Mouse (Mus musculus): ENCODE measurements around the gene Atp8b5.

DNA sequence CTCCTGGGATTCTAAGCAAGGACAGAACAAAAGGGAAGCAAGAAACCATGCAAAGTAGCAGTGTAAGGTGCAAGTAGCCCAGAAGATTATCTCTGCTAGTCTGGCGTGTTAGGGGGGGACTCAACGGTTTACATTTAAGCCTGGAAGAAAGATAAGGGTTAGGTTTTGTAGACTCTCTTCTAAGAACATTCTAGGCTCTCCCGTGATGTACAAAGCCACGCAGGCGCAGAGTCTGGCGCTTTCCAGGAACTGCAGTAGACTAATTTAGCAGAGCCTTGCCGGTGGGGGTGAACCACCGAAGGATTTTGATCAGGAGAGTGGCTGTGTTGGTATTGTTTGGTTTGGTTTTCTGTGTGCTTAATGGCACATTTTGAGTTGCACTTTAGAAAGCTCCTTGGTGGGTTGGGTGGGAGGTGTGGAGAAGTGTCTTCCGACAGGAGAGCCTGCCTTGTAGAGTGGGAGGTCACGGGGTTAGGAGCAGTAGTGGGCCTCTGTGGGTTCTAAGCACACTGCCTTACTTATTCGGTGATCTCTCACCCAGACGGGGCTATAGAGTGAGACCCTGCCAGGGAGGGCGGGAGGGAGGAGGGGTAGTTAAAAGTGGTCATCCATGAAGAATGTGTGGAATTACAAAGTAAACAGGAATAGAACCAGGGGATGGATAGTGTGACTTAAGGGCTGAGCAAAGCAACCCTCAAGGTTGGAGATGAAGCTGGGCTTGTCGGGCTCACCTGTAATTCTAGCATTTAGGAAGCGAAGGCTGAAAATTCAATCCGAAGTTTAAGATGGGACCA, 150.5 kb downstream of the Atp8b5 start:
- TF ChIP-seq CTCF (IDR thresholded peaks at IDR 0.05; ENCODE audit: extremely low read depth, insufficient read length, insufficient replicate concordance, low read depth, low read length) (no peak), POLR2A (IDR thresholded peaks at IDR 0.05; ENCODE audit: low read depth, low read length) (no peak)
